Mouse (Mus musculus): ENCODE data around the gene Micall2. TPM values are rescaled to one million over a fixed set of nuclear protein-coding genes. Genes with fewer than 3 reads are reported as not detected.
A peak's percentile ranks its signal among the peaks of the same experiment; 100 is the strongest.

Micall2 gene
- total RNA-seq, 2 experiments from 2014 or later, result 5.7 to 13.2 TPM

DNA sequence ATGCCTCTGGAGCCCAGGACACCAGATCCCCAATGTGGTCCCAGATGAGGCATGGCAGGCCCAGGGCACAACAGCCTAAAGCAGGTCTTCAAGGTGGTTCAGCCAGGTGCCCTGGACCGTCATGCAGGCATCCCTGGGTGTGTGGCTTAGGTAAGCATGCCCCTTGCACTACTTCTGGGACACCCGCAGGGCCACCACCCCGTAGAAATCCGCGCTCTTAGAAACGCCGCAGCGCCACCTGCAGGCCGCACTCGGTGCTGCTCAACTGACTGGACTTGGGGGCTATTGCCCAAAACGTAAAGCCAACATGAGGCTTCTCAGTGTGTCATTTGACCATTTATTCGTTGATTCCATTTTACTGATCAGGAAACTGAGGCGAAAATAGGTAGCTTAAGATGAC is 48.5 kb downstream of the Micall2 start:
- peak; percentile 53 for ATAC-seq (replicated peaks; ENCODE audit: low FRiP score, low TSS enrichment, poor library complexity, severe bottlenecking)

DNA sequence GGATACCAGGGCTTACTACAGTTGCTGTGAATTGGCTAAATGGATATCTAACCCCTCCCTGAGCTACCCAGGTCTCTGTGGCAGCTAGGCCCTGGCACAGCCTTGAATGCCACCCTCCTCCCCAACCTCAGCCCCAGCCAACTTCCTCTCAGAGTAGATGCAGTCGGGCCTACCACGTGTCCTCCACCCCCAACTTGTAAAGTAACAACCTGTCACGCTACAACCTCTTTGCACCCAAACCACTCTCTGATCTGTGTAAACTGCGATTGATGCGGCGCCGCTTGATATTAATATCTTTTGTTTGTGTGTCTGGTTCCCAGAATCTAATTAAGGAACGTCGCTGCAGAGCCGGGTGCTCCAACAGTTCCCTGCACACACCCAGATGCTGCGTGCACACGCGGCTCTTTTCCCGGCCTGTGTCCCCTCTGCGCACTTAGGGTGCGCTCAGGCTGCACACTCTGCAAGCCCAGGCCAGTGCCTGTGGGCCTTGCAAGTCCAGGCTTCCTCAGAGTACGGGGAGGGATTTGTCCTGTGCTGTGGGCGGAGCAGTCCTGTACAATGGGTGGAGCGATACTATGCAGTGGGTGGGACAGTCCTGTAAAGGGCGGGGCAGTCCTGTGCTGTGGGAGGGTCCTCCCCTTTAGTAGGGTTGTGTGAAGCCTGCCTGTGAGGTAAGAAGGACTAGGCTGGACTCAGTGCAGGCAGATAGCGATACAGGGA is 49.4 kb downstream of the Micall2 start:
- ATAC-seq (replicated peaks; ENCODE audit: low FRiP score, low TSS enrichment, poor library complexity, severe bottlenecking), result peak; percentile 92

DNA sequence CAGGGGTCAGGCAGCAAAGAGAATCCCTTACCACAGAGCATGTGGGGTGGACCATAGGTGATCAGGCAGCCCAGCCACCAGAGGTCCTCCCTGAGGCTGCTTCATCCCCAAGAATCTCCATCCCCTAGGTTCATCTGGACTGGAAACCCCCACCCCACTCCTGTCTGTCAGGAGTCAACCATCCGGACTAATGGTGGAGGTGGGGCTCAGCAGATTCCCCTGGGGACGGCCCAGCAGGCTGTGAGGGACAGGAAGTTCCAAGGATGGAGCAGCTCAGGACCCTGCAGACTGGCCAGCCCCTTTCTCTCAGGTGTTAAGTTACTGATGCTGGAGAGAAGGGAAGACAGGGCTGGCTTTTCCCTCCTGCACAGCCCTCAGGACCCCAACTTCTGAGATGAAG is 52.9 kb downstream of the Micall2 start:
- no peak for ATAC-seq (replicated peaks; ENCODE audit: low FRiP score, low TSS enrichment, poor library complexity, severe bottlenecking)

DNA sequence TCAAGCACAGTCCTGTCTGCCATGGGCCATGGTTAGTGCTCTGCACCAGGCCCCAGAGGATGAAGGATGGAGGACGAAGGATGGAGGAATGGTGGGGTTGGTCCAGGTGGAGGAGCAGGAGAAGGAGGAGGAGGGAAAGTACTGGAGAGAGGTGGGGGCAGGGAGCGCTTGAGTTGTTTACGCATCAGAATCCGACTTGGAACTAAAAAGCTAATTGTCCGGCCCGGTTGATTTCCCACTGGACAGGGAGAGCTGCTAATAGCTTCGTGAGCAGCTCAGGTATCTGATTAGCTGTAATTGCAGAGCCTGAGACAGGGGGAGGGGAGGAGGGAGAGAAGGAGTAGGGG is 53.5 kb downstream of the Micall2 start:
- no peak for ATAC-seq (replicated peaks; ENCODE audit: low FRiP score, low TSS enrichment, poor library complexity, severe bottlenecking)

DNA sequence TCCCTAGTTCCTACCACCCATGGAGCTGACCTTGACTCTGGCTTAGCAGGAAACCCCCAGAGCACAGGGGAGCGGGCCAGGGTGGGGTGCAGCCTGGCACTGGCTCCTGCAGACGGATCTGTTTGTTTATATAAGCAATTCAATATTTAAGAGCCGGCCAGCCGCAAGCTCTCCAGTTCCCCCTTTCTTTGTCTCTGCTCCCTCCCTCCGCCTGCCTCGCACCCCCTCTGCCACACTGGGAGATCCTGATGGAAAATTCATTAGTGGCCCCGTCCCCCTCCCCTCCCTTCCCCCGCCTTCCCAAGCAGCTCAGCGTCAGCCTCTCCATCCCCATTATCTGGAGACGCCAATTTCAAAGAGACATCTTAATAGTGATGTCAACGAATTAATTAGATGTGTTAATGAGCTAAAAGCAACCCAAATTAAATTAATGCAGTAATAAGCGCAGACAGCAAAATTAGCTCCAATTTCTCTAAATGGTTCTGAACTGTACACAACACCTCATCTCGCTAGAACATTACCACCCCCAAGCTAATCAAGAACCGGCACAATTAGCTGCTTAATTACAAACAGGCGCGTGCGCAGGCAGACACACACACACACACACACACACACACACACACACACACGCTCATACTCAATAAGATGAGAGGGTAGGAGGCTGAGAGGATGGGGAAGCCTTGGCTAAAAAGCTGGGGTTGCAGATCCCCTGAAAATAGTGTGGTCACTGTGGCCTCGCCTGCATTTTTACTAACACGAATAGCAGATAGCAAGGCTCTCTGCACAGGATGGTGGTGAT is 54.1 kb downstream of the Micall2 start:
- ATAC-seq (replicated peaks; ENCODE audit: low FRiP score, low TSS enrichment, poor library complexity, severe bottlenecking), result no peak

DNA sequence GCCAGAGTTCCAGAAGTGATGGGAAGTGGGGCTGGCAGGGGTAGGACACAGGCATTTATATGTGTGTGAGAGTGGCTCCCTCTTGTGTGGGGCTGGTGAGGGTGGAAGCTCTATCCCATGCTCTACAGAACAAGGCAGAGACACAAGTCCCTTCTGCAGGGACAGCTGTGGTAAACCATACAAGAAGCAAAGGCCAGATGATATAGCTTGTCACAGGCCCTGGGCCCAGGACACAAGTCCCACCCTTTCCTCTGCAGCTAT is 60.5 kb downstream of the Micall2 start:
- no peak for ATAC-seq (replicated peaks; ENCODE audit: low FRiP score, low TSS enrichment, poor library complexity, severe bottlenecking)

DNA sequence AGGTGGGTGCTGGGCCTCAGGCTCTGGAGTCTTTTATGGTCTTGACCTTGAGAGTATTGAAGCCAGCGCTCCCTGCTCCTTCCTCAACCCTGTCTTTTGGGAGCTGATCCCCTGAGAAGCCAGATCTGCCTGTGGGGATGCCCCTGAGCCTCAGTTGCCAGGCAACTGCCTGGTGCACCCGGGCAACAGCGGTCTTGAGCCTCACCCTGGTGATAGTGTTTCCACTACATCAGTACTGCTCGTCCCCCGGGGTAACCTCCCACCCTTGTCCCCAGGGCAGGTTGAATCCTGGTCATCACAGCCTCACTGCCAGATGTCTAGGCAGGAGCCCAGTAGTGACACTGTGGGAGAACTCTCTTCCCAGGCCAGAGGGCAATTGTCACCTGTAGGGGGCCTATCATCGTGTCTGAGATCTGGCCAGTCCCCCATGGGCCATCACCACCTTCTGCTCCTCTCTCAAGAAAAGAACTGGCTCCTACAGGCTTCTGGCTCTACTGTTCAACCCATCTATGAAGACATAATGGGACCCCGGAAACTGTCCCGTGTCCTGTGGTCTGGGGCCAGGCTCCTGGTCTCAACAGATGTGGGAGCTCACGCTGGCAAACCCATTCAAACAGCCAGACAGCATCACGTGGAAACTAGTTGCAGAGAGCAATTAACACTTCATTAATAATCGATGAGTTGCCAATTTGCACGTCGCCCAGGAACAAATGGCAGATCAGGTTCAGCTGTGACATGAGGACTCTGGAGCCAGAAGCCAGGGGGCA is 61.0 kb downstream of the Micall2 start:
- no peak for ATAC-seq (replicated peaks; ENCODE audit: low FRiP score, low TSS enrichment, poor library complexity, severe bottlenecking)

DNA sequence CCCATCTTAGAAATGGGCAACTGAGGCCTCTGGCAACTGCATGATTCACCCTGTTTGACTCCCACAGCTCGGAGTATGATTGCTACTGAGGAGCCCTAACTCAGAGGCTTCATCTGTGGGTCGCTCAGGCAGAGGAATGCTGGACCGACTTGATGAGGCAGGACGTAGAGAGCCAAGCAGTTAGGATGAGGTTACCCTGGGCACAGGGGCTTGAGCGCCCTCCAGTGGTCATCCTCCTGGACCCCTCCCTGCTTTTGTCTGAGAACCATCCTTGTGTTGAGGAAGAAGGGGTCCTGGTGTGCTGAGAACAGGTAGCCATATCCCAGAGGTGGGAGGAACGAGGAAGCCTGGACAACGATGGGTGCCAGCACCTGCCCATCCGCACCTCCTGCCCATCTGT is 66.8 kb downstream of the Micall2 start:
- peak; percentile 39; the same call in 1 of the 2 replicates for ATAC-seq (replicated peaks; ENCODE audit: low FRiP score, low TSS enrichment, poor library complexity, severe bottlenecking)

DNA sequence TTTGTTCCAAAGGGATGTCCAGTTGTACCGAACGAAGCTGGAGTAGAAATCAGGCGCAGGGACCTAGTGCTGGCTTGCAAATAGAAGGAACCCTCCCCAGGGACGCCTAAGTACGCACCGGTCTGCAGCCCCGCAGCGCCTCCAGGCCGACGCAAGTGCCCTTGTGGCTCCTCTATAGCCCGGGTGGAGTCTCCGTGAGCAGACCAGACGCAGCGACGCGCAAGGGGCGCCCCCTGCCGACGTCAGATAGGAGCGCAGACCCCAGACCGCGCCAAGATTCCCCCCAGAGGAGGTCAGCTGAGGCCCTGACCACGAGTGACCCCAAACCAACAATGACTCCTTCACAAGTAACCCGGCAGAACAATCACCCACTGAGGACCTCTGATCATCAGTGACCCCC is 67.6 kb downstream of the Micall2 start:
- ATAC-seq (replicated peaks; ENCODE audit: low FRiP score, low TSS enrichment, poor library complexity, severe bottlenecking), result peak; percentile 79

DNA sequence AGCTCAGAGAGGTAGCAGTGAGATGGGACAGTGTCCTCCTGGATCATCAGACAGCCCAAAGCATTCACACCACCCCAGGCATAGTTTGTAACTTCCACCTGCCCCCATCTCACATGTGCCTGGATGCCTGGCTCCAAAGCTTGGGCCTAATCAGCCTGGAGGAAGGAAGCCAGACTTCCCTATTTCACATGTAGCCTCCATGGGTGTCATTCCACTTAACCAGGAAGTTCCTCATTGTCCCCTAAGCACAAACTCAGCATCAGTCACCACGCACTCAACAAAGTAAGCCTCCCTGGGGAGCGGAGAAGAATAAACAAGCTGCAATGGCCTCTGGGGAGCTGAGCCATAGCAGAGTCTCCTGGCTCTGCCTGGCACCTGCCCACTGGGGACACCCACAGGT is 69.6 kb downstream of the Micall2 start:
- ATAC-seq (replicated peaks; ENCODE audit: low FRiP score, low TSS enrichment, poor library complexity, severe bottlenecking), result no peak

DNA sequence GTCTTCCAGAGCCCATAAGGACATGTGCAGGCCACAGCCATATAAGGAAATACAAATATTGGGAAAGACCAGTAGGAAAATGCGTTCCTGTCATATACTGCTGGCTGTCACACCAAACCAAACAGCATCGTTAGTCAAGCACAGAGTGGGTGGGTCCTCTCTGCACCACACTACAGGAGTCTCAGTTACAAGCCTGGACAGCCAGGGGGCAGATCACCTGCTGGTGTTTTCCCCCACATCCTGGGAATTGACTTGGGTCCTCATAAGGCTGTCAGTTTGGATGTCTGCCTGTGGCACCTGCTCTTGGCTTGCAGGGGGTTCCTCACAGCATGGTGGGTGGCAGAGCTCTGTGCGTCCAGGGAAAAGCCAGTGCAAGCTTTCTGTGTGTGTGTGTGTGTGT is 70.8 kb downstream of the Micall2 start:
- no peak for ATAC-seq (replicated peaks; ENCODE audit: low FRiP score, low TSS enrichment, poor library complexity, severe bottlenecking)

DNA sequence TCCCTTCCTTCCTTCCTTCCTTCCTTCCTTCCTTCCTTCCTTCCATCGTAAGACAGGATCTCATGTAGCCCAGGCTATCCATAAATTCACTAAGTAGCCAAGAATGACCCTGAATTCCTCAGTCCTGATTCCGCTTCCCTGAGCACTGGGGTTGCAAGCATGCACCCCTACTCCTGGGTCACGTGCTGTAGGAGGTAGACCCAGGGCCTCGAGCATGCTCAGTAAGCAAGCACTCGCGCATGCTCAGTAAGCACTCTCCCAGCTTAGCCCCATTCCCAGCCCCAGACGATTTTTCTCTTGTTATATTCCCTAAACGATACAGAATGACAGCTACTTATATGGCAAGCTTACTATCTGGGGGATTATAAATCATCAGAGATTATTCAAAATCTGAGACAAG is 74.4 kb downstream of the Micall2 start:
- no peak for ATAC-seq (replicated peaks; ENCODE audit: low FRiP score, low TSS enrichment, poor library complexity, severe bottlenecking)

DNA sequence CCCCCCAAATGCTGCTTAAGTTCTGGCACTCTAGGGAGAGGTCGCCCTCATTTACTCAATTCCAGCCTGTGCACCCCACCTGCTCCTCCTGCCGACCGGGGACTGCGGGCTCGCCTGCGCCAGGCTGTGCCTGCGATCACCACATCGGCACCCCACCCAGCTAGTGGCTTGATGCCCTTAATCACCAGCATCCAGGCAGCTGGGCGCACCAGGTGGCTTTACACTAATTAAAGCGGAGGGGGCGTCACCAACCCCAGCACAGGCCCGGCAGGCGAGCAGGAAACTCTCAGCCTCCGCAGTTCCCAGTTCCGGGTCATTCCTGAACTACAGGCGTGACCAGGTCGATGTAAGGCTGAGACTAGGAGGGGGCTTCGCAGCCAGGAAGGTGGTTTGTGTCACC is 76.8 kb downstream of the Micall2 start:
- ATAC-seq (replicated peaks; ENCODE audit: low FRiP score, low TSS enrichment, poor library complexity, severe bottlenecking), result peak; percentile 45; the same call in 1 of the 2 replicates

DNA sequence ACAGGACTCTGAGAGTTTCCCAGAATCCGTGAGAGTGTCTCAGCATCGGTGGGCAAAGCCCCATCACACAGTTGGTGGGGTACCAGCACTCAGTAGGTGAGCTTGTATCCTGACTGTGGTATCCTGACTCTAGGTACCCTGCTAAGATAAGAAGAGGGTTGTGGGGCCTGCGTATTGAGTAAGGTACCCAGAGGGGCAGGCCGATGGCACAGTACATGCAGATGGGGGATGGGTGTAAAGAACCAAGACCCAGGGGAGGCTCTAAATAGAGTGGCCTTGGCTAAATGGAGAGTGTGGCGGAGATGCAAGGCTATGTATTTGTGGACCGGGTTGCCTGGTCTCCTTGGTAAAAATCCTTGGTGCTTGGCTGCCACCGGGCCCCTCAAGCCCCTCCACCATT is 77.3 kb downstream of the Micall2 start:
- no peak for ATAC-seq (replicated peaks; ENCODE audit: low FRiP score, low TSS enrichment, poor library complexity, severe bottlenecking)

DNA sequence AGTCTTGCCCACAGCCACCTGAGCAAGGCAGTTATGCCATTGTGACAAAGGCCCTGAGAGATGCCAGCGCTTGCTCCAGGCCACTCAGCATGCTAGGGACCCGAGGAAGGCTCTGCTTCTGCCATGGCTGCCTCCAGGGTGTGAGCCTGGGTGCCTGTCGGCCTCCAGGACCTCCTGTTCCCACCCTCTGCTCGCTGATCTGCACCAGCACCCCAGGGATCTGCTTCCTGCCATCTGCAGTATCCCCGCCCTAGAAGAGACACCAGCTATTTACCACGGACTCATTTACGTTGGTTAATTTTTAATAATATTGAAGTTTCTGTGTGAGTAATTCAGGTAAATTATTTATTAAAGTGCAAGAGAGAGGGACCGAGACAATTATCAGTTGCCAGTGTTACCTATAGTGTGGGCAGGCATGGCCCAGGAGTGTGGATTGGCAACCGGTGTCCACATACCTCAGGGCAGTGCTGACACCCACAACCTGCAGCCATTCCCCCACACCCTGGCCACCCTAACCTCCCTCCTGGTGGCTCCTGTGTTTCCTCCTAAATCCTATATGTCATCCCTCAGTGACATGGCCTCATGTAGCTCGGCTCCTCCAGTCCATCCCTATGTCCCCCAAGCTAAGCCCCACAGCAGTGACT is 78.1 kb downstream of the Micall2 start:
- no peak for ATAC-seq (replicated peaks; ENCODE audit: low FRiP score, low TSS enrichment, poor library complexity, severe bottlenecking)

Other genes with a start within 250 kb of the Micall2 start
- not detected in 2 replicates for gene Uncx, start 192.8 kb downstream of the Micall2 start, total RNA-seq (2014; fragmentation: Nextera tagmentation)
- gene Uncx, start 192.8 kb downstream of the Micall2 start, total RNA-seq (2017), result not detected in 2 replicates
- 106 and 117 TPM in 2 replicates for gene Ints1, start 39.3 kb upstream of the Micall2 start, total RNA-seq (2014; fragmentation: Nextera tagmentation)
- 33.9 and 34.7 TPM in 2 replicates for gene Ints1, start 39.3 kb upstream of the Micall2 start, total RNA-seq (2017)
- 23.8 and 24.3 TPM in 2 replicates for gene Mafk, start 55.2 kb upstream of the Micall2 start, total RNA-seq (2014; fragmentation: Nextera tagmentation)
- 40.1 and 49.3 TPM in 2 replicates for gene Mafk, start 55.2 kb upstream of the Micall2 start, total RNA-seq (2017)
- not detected in 2 replicates for gene Tmem184a, start 83.6 kb upstream of the Micall2 start, total RNA-seq (2014; fragmentation: Nextera tagmentation)
- 2.0 TPM in 1 of 2 replicates, not detected in the other for gene Tmem184a, start 83.6 kb upstream of the Micall2 start, total RNA-seq (2017)
- gene Gm26938, start 90.1 kb upstream of the Micall2 start, total RNA-seq (2014; fragmentation: Nextera tagmentation), result not detected in 2 replicates
- not detected in 2 replicates for gene Gm26938, start 90.1 kb upstream of the Micall2 start, total RNA-seq (2017)
- 95.3 and 101 TPM in 2 replicates for gene Psmg3, start 90.5 kb upstream of the Micall2 start, total RNA-seq (2014; fragmentation: Nextera tagmentation)
- gene Psmg3, start 90.5 kb upstream of the Micall2 start, total RNA-seq (2017), result 12.7 and 16.0 TPM in 2 replicates
- 0.13 TPM in 1 of 2 replicates, not detected in the other for gene Elfn1, start 171.6 kb upstream of the Micall2 start, total RNA-seq (2014; fragmentation: Nextera tagmentation)
- not detected in 2 replicates for gene Elfn1, start 171.6 kb upstream of the Micall2 start, total RNA-seq (2017)

Data from megakaryocyte-erythroid progenitor cell, adult 5-6 weeks (primary cell).